Mouse (Mus musculus) megakaryocyte, embryonic 14.5 days (primary cell): ENCODE results near the gene Zp3. TPM values are rescaled to one million over a fixed set of nuclear protein-coding genes. Genes with fewer than 3 reads are reported as not detected.

Source experiments
- H3K27me3 ChIP-seq: replicated peaks from 2 replicates; pipeline ENCODE3; 2012; ENCODE audit warnings: inconsistent platforms
- H3K36me3 ChIP-seq: replicated peaks from 2 replicates; pipeline ENCODE3; 2012; ENCODE audit warnings: low read length, inconsistent platforms, mixed read lengths
- H3K4me1 ChIP-seq: 2 replicates; pipeline ENCODE4 v1.6.1; 2012; ENCODE audit warnings: inconsistent platforms
- H3K4me3 ChIP-seq: replicated peaks from 2 replicates; pipeline ENCODE3; 2012; ENCODE audit warnings: moderate library complexity, mild to moderate bottlenecking, inconsistent platforms
- H3K9me3 ChIP-seq: 2 replicates; pipeline ENCODE4 v1.6.1; 2012; ENCODE audit warnings: inconsistent platforms
- FLI1 ChIP-seq: IDR thresholded peaks from 2 replicates; pipeline ENCODE4 v1.6.1; 2012; ENCODE audit warnings: low read length, inconsistent platforms, mixed read lengths
- GATA1 ChIP-seq: IDR thresholded peaks from 3 replicates; pipeline ENCODE4 v1.6.1; 2012; ENCODE audit warnings: mixed read lengths, low read length, inconsistent platforms, borderline replicate concordance
- polyA plus RNA-seq: library from polyadenylated mRNA; stranded (reverse); fragments of >175 nt; gene quantifications from 2 replicates; pipeline ENCODE4 v1.2.3, GENCODE M21; 2012; ENCODE audit warnings: low replicate concordance; ENCODE audit not compliant: insufficient read depth

The Zp3 gene
- not detected in 2 replicates for polyA plus RNA-seq

DNA sequence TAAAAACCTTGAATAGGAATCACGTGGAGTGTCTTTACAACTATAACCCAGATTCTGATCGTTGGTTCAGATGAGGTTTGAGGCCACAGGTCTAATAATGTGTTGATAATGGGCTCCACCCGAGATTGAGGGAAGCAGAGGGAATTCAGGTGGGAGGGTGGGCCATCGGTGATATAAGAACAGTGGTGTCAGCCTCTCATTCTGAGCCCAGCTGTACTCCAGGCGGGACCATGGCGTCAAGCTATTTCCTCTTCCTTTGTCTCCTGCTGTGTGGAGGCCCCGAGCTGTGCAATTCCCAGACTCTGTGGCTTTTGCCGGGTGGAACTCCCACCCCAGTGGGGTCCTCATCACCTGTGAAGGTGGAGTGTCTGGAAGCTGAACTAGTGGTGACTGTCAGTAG, at the start of gene Zp3:
Zp3 (plus strand) TSS at position 196 of the 400 bp plus-strand sequence.
- TF ChIP-seq FLI1 (no peak), GATA1 (no peak)
- no peak within 1 kb of the TSS for H3K4me3 ChIP-seq
- H3K27me3 ChIP-seq: peaks cover 31% of the 10 kb centered on the region
- H3K9me3 ChIP-seq: no peaks in the 10 kb centered on the region
- H3K36me3 ChIP-seq: no peaks in the 10 kb centered on the region
- H3K4me1 ChIP-seq: peaks cover 11% of the 10 kb centered on the region

DNA sequence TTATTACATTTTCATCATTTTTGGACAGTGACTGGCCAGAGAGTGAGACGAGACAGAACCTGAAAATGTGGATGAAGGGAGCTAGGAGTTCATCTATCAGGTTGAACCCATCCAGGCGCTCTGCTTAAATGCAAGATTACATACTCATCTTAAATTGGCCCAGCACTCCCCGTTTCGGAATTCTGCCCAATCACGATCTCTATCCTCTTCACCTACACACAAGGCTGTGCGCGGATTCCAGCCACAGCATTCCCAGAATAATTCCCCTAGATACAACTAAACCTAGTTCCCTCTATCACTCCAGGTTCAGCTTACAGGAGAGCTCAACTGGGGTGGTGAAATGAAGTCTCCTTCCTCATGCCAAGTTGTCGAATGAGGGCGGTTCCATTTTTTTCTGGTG, 48.4 kb upstream of the Zp3 start:
- H3K4me3 ChIP-seq: no peak overlapping the region
- H3K36me3 ChIP-seq: peaks cover 60% of the 10 kb centered on the region
- no peak for TF ChIP-seq FLI1
- TF ChIP-seq GATA1: no peak
- H3K4me1 ChIP-seq: peaks cover 69% of the 10 kb centered on the region
- no peaks in the 10 kb centered on the region for H3K27me3 ChIP-seq
- no peaks in the 10 kb centered on the region for H3K9me3 ChIP-seq

DNA sequence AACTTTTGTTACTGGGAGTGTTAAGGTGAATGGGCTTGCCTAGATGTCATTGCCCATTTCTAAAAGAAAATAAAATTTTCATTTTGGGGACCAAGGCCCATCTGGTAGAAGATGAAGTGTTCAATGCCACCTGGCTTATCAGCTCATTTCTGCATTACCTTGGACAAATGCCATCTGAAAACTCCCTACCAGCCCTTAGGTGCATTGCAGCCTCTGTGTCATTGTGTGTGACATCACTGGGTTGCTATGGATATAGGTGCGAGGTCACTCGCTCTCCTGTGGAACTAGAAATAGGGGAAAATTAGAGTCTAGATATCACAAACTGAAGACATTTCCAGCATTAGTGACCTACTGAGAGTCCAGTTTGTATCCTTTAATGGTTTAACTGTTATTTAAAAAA, 47.5 kb upstream of the Zp3 start:
- no peak for TF ChIP-seq GATA1
- TF ChIP-seq FLI1: no peak
- Histone ChIP-seq H3K4me3 (peak overlapping the region; percentile 57), H3K4me1 (peaks cover 62% of the 10 kb centered on the region), H3K9me3 (no peaks in the 10 kb centered on the region), H3K27me3 (no peaks in the 10 kb centered on the region), H3K36me3 (peaks cover 51% of the 10 kb centered on the region)

DNA sequence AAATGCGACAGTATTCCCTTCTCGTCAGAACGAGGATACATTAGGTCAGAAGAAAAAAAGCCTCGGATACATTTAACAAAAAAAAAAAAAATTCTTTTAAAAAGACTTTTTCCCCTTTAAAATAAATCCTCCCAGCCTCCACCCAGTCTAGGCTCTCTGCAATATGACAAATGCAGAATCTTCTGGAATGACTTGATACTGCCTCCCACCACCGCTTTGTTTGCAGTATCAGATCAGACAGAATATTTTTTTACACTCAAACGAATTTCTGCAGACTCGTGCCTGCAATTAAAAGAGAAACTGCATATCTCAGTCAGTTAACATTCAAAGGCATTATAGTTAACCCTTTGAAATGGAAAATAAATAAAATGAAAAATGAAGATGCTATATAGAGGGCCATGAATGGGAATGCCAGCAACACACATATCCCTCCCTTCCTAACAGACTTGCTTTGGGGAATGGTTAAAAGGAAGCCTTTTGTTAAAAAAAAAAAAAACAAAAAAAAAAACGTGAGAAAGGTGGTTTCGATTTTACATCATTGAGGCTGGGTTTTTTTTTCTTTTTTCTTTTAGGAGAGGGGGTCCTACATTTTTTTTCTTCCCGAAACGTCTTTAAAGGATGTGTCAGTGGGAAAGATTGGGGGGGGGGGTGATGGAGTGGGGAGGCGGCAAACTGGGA, 46.5 kb upstream of the Zp3 start:
- H3K27me3 ChIP-seq: no peaks in the 10 kb centered on the region
- TF ChIP-seq FLI1: no peak
- no peak for TF ChIP-seq GATA1
- H3K36me3 ChIP-seq: peaks cover 41% of the 10 kb centered on the region

DNA sequence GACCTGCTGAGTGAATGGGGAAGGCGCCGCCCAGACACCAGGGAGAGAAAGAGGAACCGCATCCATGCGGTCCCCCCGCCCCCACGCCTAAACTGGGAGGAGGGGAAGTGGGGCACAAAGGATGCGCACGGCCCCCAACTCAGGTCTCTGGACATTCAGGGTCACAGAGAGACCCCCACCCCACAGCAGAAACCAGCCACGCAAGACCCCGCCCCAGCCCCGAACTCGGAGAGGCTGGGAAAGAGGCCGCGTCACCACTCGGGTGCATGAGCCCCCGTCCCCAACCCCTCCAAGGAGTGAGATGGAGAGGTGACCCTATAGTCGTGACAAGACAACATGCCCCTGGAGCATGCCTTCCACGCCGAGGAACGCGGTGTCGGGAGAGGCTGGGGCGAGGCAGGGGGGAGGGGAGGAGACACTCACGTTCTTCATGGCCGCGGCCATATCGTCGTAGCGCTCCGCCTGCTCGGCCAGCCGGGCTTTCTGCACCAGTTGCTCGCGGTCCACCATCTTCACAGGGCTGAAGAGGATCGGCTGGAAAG, 45.9 kb upstream of the Zp3 start:
- Histone ChIP-seq H3K27me3 (no peaks in the 10 kb centered on the region), H3K36me3 (peaks cover 35% of the 10 kb centered on the region), H3K9me3 (no peaks in the 10 kb centered on the region), H3K4me3 (peak overlapping the region; percentile 100), H3K4me1 (peaks cover 47% of the 10 kb centered on the region)
- TF ChIP-seq GATA1 (no peak), FLI1 (no peak)

More for the DNA sequence above, 46.5 kb upstream of the Zp3 start:
- peak overlapping the region; percentile 100 for H3K4me3 ChIP-seq
- no peaks in the 10 kb centered on the region for H3K9me3 ChIP-seq
- H3K4me1 ChIP-seq: peaks cover 52% of the 10 kb centered on the region

DNA sequence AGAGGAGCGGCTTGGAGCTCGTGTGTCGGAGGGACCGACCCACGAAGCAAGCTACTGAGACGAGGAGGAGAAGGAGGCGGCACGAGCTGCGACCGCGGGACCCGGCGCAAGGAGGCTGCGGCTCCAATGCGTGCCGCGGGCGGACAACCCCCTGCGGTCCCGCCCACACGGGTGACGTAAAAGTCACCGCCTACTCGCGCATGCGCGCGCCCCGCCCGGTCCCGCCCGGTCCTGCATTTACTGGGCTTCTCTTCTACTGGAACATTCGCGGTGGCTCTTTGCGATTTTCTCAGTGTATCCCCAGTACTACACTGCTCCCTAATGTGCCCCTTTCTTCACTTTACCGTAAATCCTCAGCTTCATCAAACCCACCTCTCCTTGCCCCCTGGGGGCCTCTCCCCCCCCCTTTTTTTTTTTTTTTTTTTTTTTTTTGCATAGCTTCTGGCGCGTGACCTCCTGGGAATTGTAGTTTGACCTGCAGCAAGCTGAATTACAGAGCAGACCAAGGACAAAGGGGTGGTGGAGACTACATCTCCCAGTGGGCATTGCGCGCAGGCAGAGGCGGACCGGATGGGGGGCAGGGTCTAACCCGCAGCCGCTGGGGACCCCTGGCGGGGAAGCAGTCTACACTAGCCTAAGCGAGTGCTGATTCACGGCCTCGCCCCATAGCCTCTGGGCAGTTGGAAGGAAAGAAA, 45.3 kb upstream of the Zp3 start, which contains the start of gene Ywhag:
Ywhag (minus strand) TSS at position 136 of the 695 bp plus-strand sequence.
- Histone ChIP-seq H3K4me1 (peaks cover 40% of the 10 kb centered on the region), H3K9me3 (no peaks in the 10 kb centered on the region), H3K27me3 (no peaks in the 10 kb centered on the region), H3K36me3 (peaks cover 29% of the 10 kb centered on the region), H3K4me3 (peak within 1 kb of the TSS; percentile 100)
- TF ChIP-seq GATA1: no peak
- TF ChIP-seq FLI1: no peak

DNA sequence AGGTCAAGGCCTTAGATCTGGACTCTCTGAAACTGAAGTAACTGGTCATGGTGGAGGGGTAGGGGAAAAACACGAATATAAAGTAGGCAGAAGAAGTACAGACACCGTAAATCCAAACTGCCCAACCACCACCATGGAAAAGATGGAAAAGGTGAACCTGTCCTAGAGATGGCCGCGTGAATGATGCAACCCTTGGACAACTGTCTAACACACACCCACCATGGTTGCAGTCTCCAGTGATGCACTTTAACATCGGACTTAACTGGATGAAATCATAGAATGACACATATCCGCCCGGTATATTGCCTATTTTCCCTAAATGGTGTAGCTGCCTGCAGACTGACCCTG, 44.7 kb upstream of the Zp3 start:
- H3K4me1 ChIP-seq: peaks cover 35% of the 10 kb centered on the region
- H3K9me3 ChIP-seq: no peaks in the 10 kb centered on the region
- no peak for TF ChIP-seq GATA1
- TF ChIP-seq FLI1: no peak
- H3K36me3 ChIP-seq: peaks cover 23% of the 10 kb centered on the region
- peak overlapping the region; percentile 100 for H3K4me3 ChIP-seq
- no peaks in the 10 kb centered on the region for H3K27me3 ChIP-seq

DNA sequence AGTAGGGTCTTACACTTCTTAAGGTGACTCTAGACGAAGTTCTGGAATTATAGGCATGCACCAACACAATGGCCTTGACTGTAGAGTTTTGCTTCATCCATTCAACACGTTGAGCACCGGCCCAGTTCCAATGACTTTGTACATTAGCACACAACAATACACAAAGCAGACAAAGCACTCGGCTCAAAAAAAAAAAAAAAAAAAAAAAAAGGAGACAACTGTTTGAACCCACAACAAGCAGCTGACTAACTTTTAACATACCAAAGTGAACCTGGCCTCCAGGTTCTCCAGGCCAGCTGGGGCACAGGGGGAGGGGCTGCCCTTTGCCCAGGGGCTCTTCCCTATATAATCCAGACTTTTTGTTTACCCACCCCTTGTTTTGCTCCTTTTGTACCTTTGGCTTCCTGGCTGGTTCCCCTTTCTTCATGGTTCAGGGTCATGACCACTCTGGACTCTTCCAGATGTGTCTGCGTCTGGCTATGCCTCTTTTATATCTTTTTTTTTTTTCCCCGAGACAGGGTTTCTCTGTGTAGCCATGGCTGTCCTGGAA, 44.2 kb upstream of the Zp3 start:
- peaks cover 33% of the 10 kb centered on the region for H3K4me1 ChIP-seq
- peaks cover 18% of the 10 kb centered on the region for H3K36me3 ChIP-seq
- no peaks in the 10 kb centered on the region for H3K9me3 ChIP-seq
- no peaks in the 10 kb centered on the region for H3K27me3 ChIP-seq
- TF ChIP-seq FLI1 (no peak), GATA1 (no peak)
- no peak overlapping the region for H3K4me3 ChIP-seq

DNA sequence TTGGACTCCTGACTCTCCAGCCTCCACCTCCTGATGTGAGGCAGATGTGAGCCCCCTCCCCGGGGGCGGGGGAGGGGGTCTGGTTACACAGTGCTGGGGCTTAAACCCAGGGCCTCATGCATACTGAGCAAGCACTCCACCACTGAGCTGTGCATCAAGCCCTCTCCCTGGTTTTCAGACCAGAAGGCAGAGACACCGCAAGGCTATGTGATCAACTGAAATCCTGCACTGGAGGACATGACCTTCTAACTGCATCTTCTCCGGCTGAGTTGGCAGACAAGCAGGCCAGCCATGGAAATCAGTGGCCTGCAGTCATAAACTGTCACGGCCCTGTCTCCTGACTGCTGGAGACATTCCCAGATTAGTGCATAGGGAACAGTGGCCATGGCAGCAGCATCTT, 39.3 kb upstream of the Zp3 start:
- H3K36me3 ChIP-seq: no peaks in the 10 kb centered on the region
- H3K9me3 ChIP-seq: peaks cover 7% of the 10 kb centered on the region
- no peak overlapping the region for H3K4me3 ChIP-seq
- TF ChIP-seq GATA1: no peak
- TF ChIP-seq FLI1: no peak
- H3K4me1 ChIP-seq: peaks cover 22% of the 10 kb centered on the region
- no peaks in the 10 kb centered on the region for H3K27me3 ChIP-seq

DNA sequence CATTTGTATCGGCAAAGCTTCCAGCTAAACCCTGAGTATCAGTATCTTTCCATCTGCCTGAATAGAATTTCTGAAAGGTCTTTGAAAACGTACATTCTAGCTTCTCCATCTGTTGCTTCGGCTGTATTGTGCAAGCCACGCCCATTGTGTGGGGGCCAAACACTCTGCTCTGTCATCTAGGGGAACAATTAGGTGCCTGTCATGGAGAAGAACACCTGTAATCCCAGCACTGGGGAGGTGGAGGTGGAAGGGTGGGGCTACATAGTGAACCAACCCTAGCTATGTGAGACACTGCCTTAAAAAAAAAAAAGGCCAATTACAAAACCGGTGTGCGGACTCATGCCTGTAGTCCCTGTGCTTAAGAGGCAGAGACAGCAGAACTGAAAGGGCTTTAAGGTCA, 37.2 kb upstream of the Zp3 start:
- Histone ChIP-seq H3K9me3 (peaks cover 7% of the 10 kb centered on the region), H3K4me3 (no peak overlapping the region), H3K36me3 (no peaks in the 10 kb centered on the region), H3K27me3 (no peaks in the 10 kb centered on the region), H3K4me1 (peaks cover 35% of the 10 kb centered on the region)
- TF ChIP-seq GATA1: no peak
- no peak for TF ChIP-seq FLI1
